Mouse (Mus musculus): ENCODE data around the gene Scd1.
"Not testable (repeated sequence)": the region's sequence is repeated elsewhere in the genome, so short reads cannot be mapped to it uniquely, and the experiment has no call there.

- TF ChIP-seq CTCF (IDR thresholded peaks at IDR 0.05; ENCODE audit: low read depth, low read length); POLR2A (IDR thresholded peaks at IDR 0.05; ENCODE audit: insufficient read depth, low read length): not testable (repeated sequence)
Observed at GRCm38 (mm10) chr19:44367076-44367475, 40.6 kb downstream of the Scd1 start.

All from ES-Bruce4 (cell line).